Mouse (Mus musculus) mouse embryonic stem cell (cell line): Measurements from ENCODE around the gene Shroom1.
"Not testable (repeated sequence)": the region's sequence is repeated elsewhere in the genome, so short reads cannot be mapped to it uniquely, and the experiment has no call there.

ENCODE experiments used
- in situ Hi-C, 2 experiments: fragments of 300-500 bp; cut with MboI; formaldehyde crosslinking; loops; 1 replicate in 1 of 2; 3 replicates in 1 of 2; pipeline ENCODE4 v1.14.3; 2019 to 2020; ENCODE audit warnings: low sequenced_read_pairs in 2 of 2, low pct_unique_long_range_greater_than_20kb in 1 of 2, mixed read lengths in 1 of 2; ENCODE audit not compliant: unreplicated experiment in 1 of 2

The Shroom1 gene

DNA sequence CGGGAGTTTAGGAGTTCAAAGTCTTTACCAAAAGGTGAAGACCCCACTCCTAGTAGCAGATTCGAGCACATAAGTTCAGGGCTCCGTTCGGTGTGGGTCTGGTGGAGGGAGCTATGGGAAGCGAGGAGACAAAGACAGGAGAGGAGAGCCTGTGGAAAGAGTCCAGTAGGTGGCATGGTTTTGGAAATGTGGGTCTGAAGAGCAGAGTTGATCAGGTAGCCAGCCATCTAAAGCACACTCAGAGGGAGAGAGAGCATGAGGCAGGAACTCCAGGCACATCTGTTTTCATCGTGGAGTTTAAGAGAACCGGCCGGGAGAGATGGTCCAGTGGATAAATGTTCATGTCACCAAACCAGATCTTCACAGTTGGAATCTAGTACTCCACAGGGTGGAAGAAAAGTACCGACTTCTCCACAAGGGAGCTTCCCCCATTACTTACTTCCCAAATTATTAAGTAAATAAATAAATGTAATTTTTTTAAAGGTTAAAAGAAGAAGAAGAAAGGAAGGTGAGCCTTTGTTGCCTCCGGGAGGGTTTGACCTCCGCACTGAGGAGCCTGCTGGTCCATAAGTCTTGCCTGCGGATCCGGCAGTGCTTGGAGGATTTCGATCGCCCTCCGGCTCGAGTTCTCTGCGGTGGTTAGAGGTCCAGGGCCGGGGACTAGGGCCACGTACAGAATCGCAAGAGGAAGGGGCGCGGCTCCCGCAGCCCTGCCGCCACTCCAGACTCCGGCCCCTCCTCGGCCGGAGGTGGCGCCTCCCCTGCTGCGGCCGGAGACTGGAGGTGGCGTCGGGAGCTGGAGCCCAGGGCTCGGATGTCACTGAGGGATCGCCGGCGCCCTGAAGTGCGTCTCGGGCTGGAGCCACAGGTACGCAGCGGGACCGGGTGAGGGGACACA lies at the start of gene Shroom1, which contains the start of gene Gm10447:
TSS of gene Shroom1 (plus strand) at position 732 of the 898 bp plus-strand sequence.
TSS of gene Gm10447 (minus strand) at position 637 of the 898 bp plus-strand sequence.
- in situ Hi-C loops: no loop called here

DNA sequence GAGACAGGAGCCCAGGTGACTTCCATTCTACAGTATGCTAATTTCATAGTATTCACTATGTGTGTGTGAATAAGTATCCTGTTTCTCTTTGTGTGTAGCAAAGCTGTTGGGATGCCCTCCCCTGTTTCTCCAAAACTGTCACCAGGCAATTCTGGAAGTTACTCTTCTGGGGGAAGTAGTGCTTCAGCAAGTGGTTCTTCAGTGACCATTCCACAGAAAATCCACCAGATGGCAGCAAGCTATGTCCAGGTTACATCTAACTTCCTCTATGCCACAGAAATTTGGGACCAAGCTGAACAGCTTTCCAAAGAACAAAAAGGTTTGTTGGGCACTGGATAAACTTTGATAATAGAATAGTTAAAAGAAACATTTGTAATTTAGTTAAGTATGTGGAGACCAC lies 45.3 kb upstream of the Shroom1 start:
- in situ Hi-C loops: no loop called here

DNA sequence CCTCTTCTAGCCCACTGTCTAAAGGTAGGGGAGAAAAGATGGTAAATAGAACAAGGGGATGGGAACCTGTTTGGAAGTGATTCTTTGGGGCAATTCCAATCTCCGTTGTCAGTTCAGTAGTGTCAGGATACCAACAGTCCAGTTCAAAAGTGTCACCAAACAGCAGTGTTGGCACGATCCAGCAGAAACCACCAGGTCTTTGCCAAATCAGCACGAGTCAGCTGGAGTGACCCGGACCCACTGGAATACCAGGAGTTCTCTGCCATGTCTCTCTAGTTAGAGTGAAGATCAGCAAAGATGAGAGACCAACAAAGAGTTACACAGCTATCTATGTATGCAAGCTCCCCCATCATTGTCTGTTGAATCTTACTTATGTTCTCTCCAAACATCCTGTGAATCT lies 43.1 kb upstream of the Shroom1 start:
- in situ Hi-C loops: no loop called here

DNA sequence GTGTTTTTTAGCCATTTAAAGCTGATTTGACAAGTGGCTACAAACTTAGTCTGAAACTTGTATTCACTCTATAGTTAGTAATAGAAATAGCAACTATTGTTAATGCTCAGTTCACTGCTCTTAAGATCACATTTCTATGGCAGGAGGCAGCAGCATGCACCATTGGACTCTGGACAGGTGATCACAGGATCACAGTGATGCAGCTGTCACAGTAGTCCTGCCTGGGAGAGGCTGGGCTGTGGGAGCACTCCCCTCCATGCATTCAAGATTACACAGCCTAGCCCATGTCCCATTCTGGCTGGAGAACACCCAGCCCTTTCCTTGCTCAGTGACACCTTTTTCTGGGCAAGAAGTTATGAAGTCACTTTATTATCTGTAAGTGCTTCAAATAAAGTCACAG lies 39.0 kb upstream of the Shroom1 start:
- in situ Hi-C loops: no loop called here

DNA sequence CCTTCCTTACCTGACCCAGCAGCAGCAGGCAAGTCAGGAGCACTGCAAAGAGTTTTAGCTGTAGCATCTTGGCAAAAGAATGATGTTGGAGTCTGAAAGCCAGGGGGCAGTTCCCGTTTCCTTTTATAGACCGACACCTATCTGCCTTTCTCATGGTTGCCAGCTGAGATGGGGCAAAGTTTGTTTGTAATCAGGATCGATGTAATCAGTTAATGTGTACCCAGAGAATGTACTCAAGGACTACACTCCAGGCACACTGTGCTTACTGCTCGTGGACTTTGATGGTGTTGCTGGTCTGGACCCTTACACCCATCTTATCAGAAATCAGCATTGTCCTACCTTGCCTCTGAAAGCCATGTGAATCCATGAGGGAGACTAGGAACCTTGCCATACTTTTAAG lies 34.0 kb upstream of the Shroom1 start, which contains the start of gene Leap2:
TSS of gene Leap2 (minus strand) at position 135 of the 400 bp plus-strand sequence.
- in situ Hi-C loops: no loop called here

DNA sequence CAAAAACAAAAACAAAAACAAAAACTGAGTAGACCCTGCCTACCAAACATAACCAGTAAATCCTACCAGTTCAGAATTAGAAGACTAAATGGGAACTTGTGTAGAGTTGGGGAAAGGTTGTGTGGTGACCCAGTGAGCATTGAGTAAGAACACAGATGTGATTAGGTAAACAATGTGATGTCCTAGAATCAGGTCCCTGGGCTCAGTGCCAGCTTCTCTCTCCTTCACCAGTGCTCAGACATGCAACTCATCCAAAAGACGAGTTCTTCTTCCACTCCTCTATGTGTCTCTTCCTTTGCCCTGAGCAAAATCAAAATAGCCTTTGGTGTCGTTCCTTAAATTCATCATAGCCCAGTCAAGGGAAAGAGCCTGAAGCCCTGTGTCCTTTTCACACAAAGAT lies 32.2 kb upstream of the Shroom1 start:
- in situ Hi-C loops: no loop called here

DNA sequence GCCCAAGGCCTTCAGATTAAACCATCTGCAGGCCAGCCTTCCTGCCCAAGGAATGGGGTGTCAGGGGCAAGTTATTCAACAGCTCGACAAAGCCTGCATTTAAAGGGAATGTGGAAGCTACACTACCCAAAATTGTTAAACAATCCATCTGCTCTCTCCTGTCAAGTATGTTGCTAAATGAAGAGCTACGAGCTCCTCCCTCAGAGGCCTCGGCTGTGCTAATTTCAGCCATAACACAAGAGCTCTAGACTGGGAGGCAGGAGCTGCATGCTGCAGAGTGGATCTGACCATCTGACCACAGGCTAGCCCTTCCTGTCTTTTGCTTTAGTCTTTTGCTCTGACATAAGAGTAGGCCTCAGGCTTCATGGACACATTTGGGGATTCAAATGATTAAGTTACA lies 31.8 kb upstream of the Shroom1 start:
- in situ Hi-C loops: no loop called here

DNA sequence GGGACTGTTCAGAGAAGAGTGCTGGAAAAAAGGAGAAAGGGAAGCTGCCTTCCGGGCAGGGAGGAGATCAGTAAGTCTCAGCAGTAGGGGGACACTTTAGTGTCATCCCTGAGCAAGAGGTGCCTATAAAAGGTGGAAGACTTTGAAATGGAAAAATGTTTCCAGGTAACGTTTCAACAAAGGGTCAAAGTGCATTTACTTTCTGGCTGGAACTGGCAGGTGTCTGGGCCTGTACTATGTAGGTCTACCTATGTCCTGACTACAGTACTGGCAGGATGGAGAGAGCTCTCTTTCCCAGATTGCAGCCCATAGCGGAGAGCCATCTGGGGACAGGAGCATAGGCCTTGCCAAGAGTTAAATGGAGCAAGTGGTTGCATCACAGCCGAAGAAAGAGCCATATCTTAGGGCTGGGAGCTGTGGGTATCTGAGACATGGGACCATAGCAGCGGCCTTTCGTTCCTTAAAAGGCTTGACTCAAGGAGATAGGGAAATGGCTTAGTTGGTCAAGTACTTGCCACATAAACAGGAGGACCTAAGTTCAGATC lies 31.2 kb upstream of the Shroom1 start:
- in situ Hi-C loops: no loop called here

DNA sequence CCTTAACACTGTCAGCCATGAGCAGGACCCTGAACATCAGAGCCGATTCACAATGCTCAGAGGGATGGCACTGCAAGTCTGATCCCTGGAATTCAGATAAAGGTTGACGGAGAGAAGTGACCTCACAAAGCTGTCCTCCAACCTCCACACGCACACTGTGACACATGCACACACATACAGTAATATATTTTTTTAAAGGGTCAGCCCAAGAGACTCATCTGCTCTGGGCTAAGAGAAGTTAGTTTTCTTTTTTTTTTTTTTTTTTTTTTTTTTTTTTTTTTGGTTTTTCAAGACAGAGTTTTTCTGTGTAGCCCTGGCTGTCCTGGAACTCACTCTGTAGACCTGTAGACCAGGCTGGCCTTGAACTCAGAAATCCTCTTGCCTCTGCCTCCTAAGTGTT lies 30.1 kb upstream of the Shroom1 start:
- in situ Hi-C loops: not testable (repeated sequence)

DNA sequence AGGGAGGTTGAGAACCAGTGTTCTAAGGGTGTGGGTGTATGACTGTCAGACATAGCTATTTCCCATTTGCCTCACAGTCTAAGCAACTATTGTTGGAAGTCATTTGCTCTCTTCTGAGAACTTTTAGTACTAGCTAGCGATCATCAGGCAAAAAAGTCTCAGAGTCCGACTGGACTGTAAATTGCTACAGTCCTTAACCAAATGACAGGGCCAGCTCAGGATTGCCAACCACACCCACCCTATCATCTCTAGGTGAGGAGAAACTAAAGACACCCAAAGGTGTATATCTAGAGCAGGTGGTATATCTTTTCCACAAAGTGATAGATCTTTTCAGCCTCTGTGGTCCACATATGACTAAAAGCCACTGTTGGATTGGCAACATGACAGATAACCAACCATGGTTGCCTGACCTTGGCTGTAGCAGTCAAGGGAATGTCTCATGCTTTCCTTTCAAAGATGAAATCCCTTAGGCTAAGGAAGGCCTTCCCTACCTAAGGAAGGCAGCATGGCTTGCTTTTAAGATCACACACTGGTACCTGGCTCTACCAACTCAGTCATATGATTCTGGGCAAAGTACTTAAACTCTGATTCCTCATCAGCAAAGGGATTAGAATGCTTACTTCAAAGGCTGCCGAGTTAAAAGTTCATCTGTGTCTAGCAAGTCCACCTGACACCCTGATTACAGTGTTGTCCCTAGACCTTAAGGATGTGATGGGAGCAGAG lies 28.9 kb upstream of the Shroom1 start:
- in situ Hi-C loops: no loop called here

DNA sequence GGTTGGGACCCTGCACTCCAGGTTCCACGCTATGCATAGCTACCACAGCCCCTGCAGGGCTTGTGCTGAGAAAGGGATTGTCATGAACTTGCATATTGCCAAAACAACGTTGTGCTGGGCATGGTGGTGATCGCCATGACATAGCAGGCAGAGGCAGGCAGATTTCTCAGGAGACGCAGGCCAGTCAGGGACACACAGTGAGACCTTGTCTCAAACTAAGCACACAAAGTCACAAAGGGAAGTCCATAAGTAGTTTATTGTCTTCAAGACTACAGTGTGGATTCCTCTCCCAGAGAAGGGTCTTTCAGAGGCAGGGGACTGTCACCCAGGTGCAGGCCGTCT lies 28.3 kb upstream of the Shroom1 start:
- in situ Hi-C loops: no loop called here

DNA sequence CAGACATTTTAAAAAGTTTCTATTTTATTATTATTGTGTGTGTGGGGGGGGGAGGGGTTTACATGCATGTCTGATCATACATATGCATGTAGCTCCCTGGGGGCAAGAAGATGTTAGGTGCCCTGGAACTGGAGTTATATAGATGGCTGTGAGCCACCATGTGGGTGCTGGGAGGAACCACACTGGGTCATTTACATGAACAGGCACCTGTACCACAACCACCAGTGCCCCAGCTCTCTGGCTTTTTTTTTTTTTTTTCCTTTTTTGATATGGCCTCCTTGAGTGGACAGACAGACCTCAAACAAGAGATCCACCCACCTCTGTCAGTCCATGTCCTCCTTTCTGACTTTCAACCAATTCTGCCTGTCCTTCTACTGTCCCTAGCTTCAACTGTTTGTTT lies 27.8 kb upstream of the Shroom1 start:
- in situ Hi-C loops: no loop called here

DNA sequence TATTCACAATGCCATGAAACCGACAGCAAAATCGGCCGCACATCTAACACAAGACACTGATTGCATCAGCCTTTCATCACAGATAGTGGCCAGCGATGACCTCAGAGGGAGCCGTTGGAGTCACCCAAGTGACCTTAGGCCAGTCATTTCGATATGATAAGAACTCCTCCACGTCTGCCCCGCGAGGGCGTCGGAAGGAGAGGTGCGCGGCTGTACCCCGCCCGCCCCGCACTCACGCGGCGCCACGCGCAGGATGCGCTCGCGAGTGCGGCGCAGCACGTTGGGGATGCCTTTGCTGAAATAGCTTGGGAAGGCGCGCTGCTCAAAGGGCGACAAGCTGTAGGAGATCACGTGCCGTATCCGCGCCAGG lies 26.7 kb upstream of the Shroom1 start:
- in situ Hi-C loops: no loop called here

DNA sequence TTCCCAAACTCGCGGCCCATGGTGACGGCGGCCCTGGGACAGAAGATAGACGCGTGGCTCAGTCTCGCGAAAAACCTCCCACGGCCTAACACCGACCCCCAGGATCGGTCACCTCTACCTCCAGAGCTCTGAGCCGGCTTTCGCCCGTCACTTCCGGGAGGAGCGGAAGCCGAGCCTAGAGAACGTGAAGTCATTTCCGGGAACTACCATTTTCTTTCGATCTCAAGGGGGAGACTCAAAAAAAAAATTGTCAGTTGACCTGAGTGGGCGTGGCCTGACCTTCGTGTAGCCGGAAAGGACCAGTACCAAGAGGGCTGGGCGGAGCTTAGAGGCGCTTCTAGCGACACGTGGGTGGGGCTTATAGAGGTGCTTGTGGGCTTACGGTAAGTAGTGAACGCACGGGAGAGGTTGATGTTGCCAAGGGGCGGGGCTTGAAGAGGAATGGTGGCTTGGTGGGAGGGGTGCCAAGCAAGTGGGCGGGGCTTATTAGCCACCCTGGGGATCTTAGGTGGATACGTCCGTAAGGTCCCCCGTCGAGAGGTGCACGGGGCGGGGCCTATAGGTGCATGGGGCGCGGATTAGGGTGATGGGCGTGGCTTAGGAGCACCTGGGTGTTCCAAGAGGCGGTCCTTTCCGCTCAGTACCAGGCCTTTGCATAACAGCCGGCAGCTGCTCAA lies 26.2 kb upstream of the Shroom1 start, which contains the start of the genes Uqcrq and Gdf9:
TSS of gene Uqcrq (minus strand) at position 162 of the 677 bp plus-strand sequence.
TSS of gene Gdf9 (plus strand) at position 354 of the 677 bp plus-strand sequence.
- in situ Hi-C loops: no loop called here

DNA sequence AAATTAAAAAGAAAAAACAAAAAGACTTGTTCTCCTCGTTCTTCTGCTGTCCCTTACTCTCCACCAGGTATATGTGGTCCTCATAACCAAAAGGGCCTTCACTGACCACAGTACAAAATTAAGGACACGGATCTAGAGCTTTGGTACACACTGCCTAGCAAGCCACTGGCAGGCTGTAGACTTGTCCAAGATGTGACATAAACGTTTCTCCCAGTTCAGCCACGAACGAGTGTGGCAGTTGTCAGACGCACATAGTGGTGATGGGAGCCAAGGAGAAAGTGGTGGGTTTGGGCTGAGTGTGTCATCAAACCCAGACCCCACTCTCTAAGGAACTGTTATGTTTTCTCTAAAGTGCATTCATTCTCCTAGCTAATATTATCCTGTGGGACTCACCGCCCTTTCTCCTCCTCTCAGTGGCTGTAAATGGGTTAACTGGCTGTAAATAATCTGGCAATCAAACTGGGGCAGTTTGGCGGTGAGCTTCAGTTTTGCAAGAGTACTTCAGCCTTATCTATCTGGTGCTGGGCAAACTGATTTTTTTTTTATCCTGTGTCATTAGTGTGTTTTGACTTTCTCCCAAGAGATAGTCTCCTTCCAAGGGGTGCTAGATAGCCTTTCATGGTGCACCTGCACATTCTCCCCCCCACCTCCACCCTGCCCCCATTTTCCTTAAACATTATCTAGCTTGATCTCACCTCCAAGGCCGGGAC lies 25.5 kb upstream of the Shroom1 start:
- in situ Hi-C loops: no loop called here

DNA sequence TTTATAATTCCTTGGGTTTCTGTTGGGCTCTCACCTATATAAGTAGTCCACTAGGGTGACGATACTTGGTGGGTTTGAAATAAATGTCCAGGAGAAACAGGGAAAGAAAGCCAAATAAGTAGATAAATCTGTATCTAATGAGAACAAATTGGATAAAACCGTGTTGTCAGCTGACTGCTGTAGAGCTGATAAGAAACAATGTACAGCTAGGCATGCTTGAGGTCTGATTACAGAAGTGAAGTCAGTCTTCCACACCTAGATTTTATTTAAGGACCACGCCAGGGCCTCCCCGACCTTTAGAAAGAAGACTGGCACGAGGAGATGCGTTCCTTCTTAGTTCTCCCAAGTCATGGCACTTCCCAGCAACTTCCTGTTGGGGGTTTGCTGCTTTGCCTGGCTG lies 23.9 kb upstream of the Shroom1 start:
- in situ Hi-C loops: no loop called here

DNA sequence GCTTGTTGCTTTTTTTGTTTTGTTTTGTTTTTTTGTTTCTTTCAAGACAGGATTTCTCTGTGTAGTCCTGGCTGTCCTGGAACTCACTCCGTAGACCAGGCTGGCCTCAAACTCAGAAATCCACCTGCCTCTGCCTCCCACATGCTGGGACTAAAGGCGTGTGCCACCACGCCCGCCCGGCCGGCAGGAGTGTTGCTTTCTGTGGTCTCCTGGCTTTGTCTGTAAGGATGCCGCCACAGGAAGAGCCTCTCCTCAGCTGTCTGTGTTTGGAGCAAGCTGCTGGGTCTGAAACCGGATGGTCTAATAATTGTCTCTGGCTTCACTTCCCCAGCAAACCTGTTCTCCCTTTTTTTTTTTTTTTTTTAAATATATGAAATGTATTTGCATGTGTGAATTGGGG lies 21.5 kb upstream of the Shroom1 start:
- in situ Hi-C loops: no loop called here

DNA sequence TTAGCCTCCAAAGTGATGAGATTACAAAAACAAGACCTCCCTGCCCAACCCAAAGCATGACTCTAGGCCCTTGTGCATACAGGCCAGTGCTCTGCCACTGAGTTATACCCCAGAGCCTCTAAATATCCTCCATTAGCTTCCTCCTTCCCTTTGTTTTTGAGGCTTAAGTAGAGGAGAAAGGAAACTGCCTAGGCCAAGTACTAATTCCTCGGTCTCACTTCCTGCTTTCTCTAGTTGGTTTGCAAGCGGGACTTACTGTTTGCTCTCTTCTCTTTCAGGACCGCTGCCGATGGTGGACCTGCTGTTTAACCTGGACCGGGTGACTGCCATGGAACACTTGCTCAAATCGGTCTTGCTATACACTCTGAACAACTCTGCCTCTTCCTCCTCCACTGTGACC lies 20.7 kb upstream of the Shroom1 start:
- in situ Hi-C loops: no loop called here
